Mouse (Mus musculus) kidney, adult 2 months (tissue): ENCODE results near the gene Hcrtr2. TPM values are rescaled to one million over a fixed set of nuclear protein-coding genes. Genes with fewer than 3 reads are reported as not detected.

Experiments used
- DNase-seq: peaks from one replicate; pipeline ENCODE4 v3.0.0; 2021
- H3K27ac ChIP-seq: fragments of 200-500 bp; 2 replicates; pipeline ENCODE4 v1.5.1; 2012; ENCODE audit warnings: low read depth, low read length, control low read depth, inconsistent platforms; ENCODE audit not compliant: insufficient read depth
- H3K27me3 ChIP-seq: fragments of 200-500 bp; replicated peaks from 2 replicates; pipeline ENCODE4 v1.6.1; 2012; ENCODE audit warnings: mild to moderate bottlenecking, moderate library complexity, low read length, inconsistent platforms; ENCODE audit not compliant: control insufficient read depth, insufficient read depth
- H3K36me3 ChIP-seq: fragments of 200-500 bp; 2 replicates; pipeline ENCODE4 v1.6.1; 2012; ENCODE audit warnings: mild to moderate bottlenecking, moderate library complexity, low read length, inconsistent platforms; ENCODE audit not compliant: control insufficient read depth, insufficient read depth
- H3K4me1 ChIP-seq: fragments of 200-500 bp; 2 replicates; pipeline ENCODE4 v1.6.1; 2011; ENCODE audit warnings: low read length; ENCODE audit not compliant: control insufficient read depth, insufficient read depth
- H3K4me3 ChIP-seq: fragments of 200-500 bp; 2 replicates; pipeline ENCODE4 v1.5.1; 2011; ENCODE audit warnings: mild to moderate bottlenecking, low read depth, low read length, control low read depth; ENCODE audit not compliant: insufficient read depth
- CTCF ChIP-seq: fragments of 200-500 bp; conservative IDR thresholded peaks from 2 replicates; pipeline ENCODE4 v1.5.1; 2011; ENCODE audit warnings: low read depth, mild to moderate bottlenecking, control low read depth, low read length, moderate library complexity, mixed read lengths; ENCODE audit not compliant: insufficient read depth, insufficient read length
- POLR2A ChIP-seq: fragments of 200-500 bp; IDR thresholded peaks from one replicate; pipeline ENCODE4 v1.6.1; 2011; ENCODE audit warnings: low read depth, low read length, control low read depth
- WGBS: fragments of 180-500 bp; shearing (Covaris S2); methylation state at CpG from one replicate; pipeline ENCODE4 v1.1.7; 2018; 5-methylcytosine and 5-hydroxymethylcytosine counted together
- polyA plus RNA-seq: library from polyadenylated mRNA; depleted of rRNA; stranded (reverse); fragments of >200 nt; gene quantifications from 2 replicates; pipeline ENCODE4 v1.2.3, GENCODE M21; 2012

Gene Hcrtr2
- polyA plus RNA-seq, 1 experiment = not detected

GRCm38 (mm10) chr9:76291384-76291783 lies 32.3 kb downstream of the Hcrtr2 start:
- Histone ChIP-seq H3K36me3 (no peaks in the 10 kb centered on the region), H3K4me1 (no peaks in the 10 kb centered on the region), H3K27me3 (no peaks in the 10 kb centered on the region; the same call in 1 of the 2 replicates), H3K27ac (no peak overlapping the region), H3K4me3 (no peak overlapping the region)
- DNase-seq = no peak
- WGBS = 74% methylated on average over 5 of the region's 5 CpGs
- TF ChIP-seq POLR2A (no peak), CTCF (no peak)

- Histone ChIP-seq H3K4me1 (no peaks in the 10 kb centered on the region), H3K36me3 (no peaks in the 10 kb centered on the region), H3K27me3 (no peaks in the 10 kb centered on the region), H3K4me3 (no peak overlapping the region), H3K27ac (no peak overlapping the region)
- DNase-seq = no peak
- no peak for TF ChIP-seq POLR2A
- TF ChIP-seq CTCF = no peak
These were observed 52.8 kb downstream of the Hcrtr2 start for GRCm38 (mm10) chr9:76270886-76271285.

GRCm38 (mm10) chr9:76257731-76258130 lies 65.9 kb downstream of the Hcrtr2 start:
- H3K36me3 ChIP-seq = no peaks in the 10 kb centered on the region
- H3K27ac ChIP-seq = no peak overlapping the region
- no peaks in the 10 kb centered on the region for H3K27me3 ChIP-seq
- TF ChIP-seq POLR2A (no peak), CTCF (no peak)
- no peak for DNase-seq
- H3K4me1 ChIP-seq = no peaks in the 10 kb centered on the region
- WGBS = 60% methylated on average over 5 of the region's 5 CpGs
- no peak overlapping the region for H3K4me3 ChIP-seq

GRCm38 (mm10) chr9:76252544-76252943 lies 71.1 kb downstream of the Hcrtr2 start:
- H3K27me3 ChIP-seq = no peaks in the 10 kb centered on the region
- DNase-seq = no peak
- no peak for TF ChIP-seq CTCF
- no peak for TF ChIP-seq POLR2A
- no peaks in the 10 kb centered on the region for H3K36me3 ChIP-seq
- WGBS = 73% methylated on average over 7 of the region's 7 CpGs
- no peak overlapping the region for H3K27ac ChIP-seq
- no peak overlapping the region for H3K4me3 ChIP-seq
- no peaks in the 10 kb centered on the region for H3K4me1 ChIP-seq

GRCm38 (mm10) chr9:76252109-76252508 lies 71.5 kb downstream of the Hcrtr2 start:
- no peak for TF ChIP-seq CTCF
- no peak for TF ChIP-seq POLR2A
- 92% methylated on average over 4 of the region's 4 CpGs for WGBS

GRCm38 (mm10) chr9:76242322-76242721 lies 81.3 kb downstream of the Hcrtr2 start:
- 13% methylated on average over 1 of the region's 1 CpGs for WGBS
- no peak overlapping the region for H3K27ac ChIP-seq
- no peak for TF ChIP-seq POLR2A
- no peak for TF ChIP-seq CTCF
- no peaks in the 10 kb centered on the region for H3K4me1 ChIP-seq
- no peak for DNase-seq
- no peaks in the 10 kb centered on the region for H3K36me3 ChIP-seq
- no peaks in the 10 kb centered on the region; the same call in 1 of the 2 replicates for H3K27me3 ChIP-seq
- H3K4me3 ChIP-seq = no peak overlapping the region

More at GRCm38 (mm10) chr9:76252109-76252508, 71.5 kb downstream of the Hcrtr2 start:
- Histone ChIP-seq H3K4me1 (no peaks in the 10 kb centered on the region), H3K27ac (no peak overlapping the region), H3K4me3 (no peak overlapping the region), H3K36me3 (no peaks in the 10 kb centered on the region), H3K27me3 (no peaks in the 10 kb centered on the region)
- DNase-seq = no peak

- no peak for TF ChIP-seq CTCF
- 83% methylated on average over 5 of the region's 5 CpGs for WGBS
These were observed 85.7 kb downstream of the Hcrtr2 start for GRCm38 (mm10) chr9:76237946-76238345.

GRCm38 (mm10) chr9:76237243-76237642 lies 86.4 kb downstream of the Hcrtr2 start:
- H3K27ac ChIP-seq = no peak overlapping the region
- H3K4me1 ChIP-seq = no peaks in the 10 kb centered on the region
- no peak overlapping the region for H3K4me3 ChIP-seq
- DNase-seq = no peak
- no peaks in the 10 kb centered on the region; the same call in 1 of the 2 replicates for H3K27me3 ChIP-seq
- 47% methylated on average over 12 of the region's 12 CpGs for WGBS
- no peaks in the 10 kb centered on the region for H3K36me3 ChIP-seq
- TF ChIP-seq POLR2A (no peak), CTCF (no peak)

More at GRCm38 (mm10) chr9:76237946-76238345, 85.7 kb downstream of the Hcrtr2 start:
- Histone ChIP-seq H3K4me3 (no peak overlapping the region), H3K36me3 (no peaks in the 10 kb centered on the region), H3K27ac (no peak overlapping the region), H3K4me1 (no peaks in the 10 kb centered on the region), H3K27me3 (no peaks in the 10 kb centered on the region; the same call in 1 of the 2 replicates)
- no peak for DNase-seq
